Mouse (Mus musculus): Measurements from ENCODE around the gene H2-T3.

DNA sequence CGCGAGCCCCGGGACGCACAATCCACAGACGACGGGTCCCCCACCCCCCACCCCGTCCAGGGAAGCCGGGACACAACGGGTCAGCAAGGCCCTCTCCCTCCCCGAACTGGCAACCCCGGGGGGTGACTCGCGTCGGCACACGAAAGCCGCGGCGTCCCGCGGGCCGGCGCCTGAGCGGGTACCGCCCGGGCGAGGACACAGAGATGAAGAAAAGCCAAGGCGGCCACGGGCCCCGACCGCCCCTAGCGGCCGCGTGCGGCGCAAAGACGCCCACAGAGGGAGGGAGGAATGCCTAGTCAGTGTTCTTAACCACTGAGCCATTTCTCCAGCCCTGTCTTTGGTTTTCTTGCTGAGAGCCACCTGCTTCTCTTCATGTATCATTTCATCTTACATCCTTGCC is 41.2 kb upstream of the H2-T3 start:
- TF ChIP-seq CTCF (IDR thresholded peaks at IDR 0.05; ENCODE audit: borderline replicate concordance, insufficient read depth, low read length) (peak; percentile 52; the same call in 1 of the 2 replicates), POLR2A (IDR thresholded peaks at IDR 0.05; ENCODE audit: low read depth, low read length) (no peak)

Measured in embryonic fibroblast, embryonic 13.5 days (primary cell).